Mouse (Mus musculus) forebrain, embryonic 11.5 days (tissue): ENCODE data around the gene Jak1. TPM values are rescaled to one million over a fixed set of nuclear protein-coding genes. Genes with fewer than 3 reads are reported as not detected.

Experiments used
- polyA plus RNA-seq: library from polyadenylated mRNA; unstranded; fragments of >200 nt; fragmentation: Nextera tagmentation; extraction: Ambion mirVana; gene quantifications from 2 replicates; pipeline ENCODE4 v1.2.1, GENCODE M21; 2014

Gene Jak1
- polyA plus RNA-seq, 1 experiment from 2014 or later = 46.7 TPM

Other genes with a start within 250 kb of the Jak1 start
- not detected in 2 replicates for gene Gm10577, start 244.6 kb downstream of the Jak1 start, polyA plus RNA-seq
- 13.7 and 14.0 TPM in 2 replicates for gene Raver2, start 196.3 kb downstream of the Jak1 start, polyA plus RNA-seq
- 11.9 and 12.8 TPM in 2 replicates for gene Ak4, start 154.0 kb upstream of the Jak1 start, polyA plus RNA-seq
- 3.0 and 4.0 TPM in 2 replicates for gene Dnajc6, start 231.4 kb upstream of the Jak1 start, polyA plus RNA-seq